Mouse (Mus musculus) thymus, adult 2 months (tissue): ENCODE measurements around the gene Sgk1.

Source experiments
- CTCF ChIP-seq: fragments of 200-500 bp; IDR thresholded peaks from 2 replicates; pipeline ENCODE4 v1.5.1; 2012; ENCODE audit warnings: mild to moderate bottlenecking, control low read depth, low read length, moderate library complexity, borderline replicate concordance; ENCODE audit not compliant: control insufficient read depth, poor library complexity, insufficient read depth; ENCODE audit errors: extremely low read depth
- POLR2A ChIP-seq: fragments of 200-500 bp; IDR thresholded peaks from 2 replicates; pipeline ENCODE4 v1.6.1; 2012; ENCODE audit warnings: mild to moderate bottlenecking, low read length, control low read depth, moderate library complexity; ENCODE audit not compliant: control insufficient read depth, poor library complexity, insufficient read depth; ENCODE audit errors: extremely low read depth

DNA sequence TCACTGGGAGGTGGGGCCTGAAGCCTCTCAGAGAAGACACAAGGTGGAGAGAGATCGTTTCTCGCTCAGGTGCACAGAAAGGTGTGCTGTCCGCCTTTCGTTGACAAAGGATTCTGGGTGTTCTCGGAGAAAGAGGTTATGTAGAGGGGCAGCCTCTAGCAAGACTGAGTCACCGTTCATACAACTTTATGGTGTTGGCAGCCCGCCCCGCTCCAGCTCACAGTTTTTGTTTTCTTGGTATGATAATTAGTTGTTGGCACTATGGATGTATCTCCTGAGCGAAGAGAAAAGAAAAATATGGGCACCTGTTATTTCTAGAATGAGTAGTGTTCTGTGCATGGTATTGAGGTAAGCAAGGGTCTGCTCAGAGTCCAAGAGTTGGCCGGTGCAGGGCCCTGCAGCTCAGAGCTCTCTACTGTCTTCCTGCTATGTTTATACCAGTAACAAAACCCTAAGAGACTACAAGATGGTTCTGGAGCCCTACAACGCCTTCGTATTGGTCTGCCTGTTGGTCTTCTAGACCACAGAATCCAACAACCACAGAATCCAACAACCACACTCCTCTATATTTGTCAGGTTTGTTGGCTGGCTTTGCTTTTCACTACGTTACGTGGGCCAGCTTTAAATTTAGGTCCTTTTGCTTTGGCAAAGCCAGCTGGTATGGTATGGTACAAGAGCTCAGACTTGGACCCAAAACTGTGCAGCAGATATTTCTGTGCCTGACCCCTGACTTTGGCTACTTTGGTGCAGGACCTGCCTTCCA is 28.2 kb upstream of the Sgk1 start:
- TF ChIP-seq CTCF (no peak), POLR2A (no peak)
